Mouse (Mus musculus) lung, adult 2 months (tissue): ENCODE measurements around the gene Smo. TPM values are rescaled to one million over a fixed set of nuclear protein-coding genes. Genes with fewer than 3 reads are reported as not detected.

Source experiments
- DNase-seq: peaks from one replicate; pipeline ENCODE4 v3.0.0; 2022
- H3K4me1 ChIP-seq: fragments of 200-500 bp; 2 replicates; pipeline ENCODE4 v1.6.1; 2011; ENCODE audit warnings: low read length; ENCODE audit not compliant: control insufficient read depth, insufficient read depth
- H3K4me3 ChIP-seq: fragments of 200-500 bp; replicated peaks from 2 replicates; pipeline ENCODE3; 2011; ENCODE audit warnings: low read depth, mild to moderate bottlenecking, control low read depth, low read length; ENCODE audit errors: extremely low read depth
- CTCF ChIP-seq: fragments of 200-500 bp; IDR thresholded peaks from 2 replicates; pipeline ENCODE4 v1.5.1; 2011; ENCODE audit warnings: mild to moderate bottlenecking, low read length, control low read depth; ENCODE audit not compliant: insufficient read depth
- POLR2A ChIP-seq: fragments of 200-500 bp; IDR thresholded peaks from 2 replicates; pipeline ENCODE4 v1.6.1; 2011; ENCODE audit warnings: low read depth, mild to moderate bottlenecking, control low read depth, low read length, borderline replicate concordance; ENCODE audit errors: extremely low read depth
- WGBS: fragments of 180-500 bp; shearing (Covaris S2); methylation state at CpG from one replicate; pipeline ENCODE4 v1.1.7; 2018; 5-methylcytosine and 5-hydroxymethylcytosine counted together
- polyA plus RNA-seq: library from polyadenylated mRNA; depleted of rRNA; stranded (reverse); fragments of >200 nt; gene quantifications from 2 replicates; pipeline ENCODE4 v1.2.3, GENCODE M21; 2012; rRNA removed

Gene Smo
- 36.3 and 41.2 TPM in 2 replicates for polyA plus RNA-seq

DNA sequence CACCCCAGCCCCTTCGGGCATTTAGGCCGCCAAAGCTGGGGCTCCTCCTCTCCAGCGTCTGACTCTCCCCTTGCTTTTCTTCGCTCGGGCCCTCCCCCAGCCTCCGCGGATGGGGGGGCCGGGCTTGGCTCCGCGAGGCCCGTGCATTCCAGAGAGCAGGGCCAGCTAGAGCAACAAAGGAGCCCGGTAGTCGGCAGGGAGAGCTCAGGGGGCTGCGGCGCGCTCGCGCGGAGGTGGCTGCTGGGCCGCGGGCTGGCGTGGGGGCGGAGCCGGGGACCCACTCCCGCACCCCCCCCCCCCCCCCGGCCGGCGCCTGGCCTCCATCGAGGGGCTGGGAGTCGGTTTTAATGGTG, at the start of gene Smo:
TSS of gene Smo (plus strand) at position 168 of the 353 bp plus-strand sequence.
- 0% methylated on average over 19 of the region's 30 CpGs for WGBS
- no peak for DNase-seq
- peaks cover 7% of the 10 kb centered on the region for H3K4me1 ChIP-seq
- H3K4me3 ChIP-seq, result peak within 1 kb of the TSS; percentile 72
- TF ChIP-seq POLR2A (peak; percentile 41; the same call in 1 of the 2 replicates), CTCF (no peak)

DNA sequence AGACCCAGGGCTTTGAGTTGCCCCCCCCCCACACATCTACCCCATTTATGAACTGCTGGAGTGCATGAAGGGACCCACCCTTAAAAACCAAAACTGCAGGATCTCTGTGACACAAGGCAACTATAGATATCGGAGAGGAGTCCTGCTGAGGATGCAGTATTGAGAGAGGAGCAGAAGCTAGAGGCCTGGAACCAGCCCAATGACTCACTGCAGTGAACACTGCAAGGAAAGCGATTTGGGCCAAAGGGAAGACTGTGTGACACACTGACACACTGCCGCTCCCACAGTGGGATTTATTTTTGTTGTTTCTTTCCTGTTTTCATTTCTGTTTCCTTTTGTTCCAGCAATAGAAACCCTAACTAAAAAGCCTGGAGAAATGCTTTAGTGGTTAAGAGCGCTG, 49.4 kb upstream of the Smo start:
- Histone ChIP-seq H3K4me1 (no peaks in the 10 kb centered on the region), H3K4me3 (no peak overlapping the region)
- 69% methylated on average over 4 of the region's 4 CpGs for WGBS
- DNase-seq, result no peak
- TF ChIP-seq POLR2A (no peak), CTCF (no peak)

DNA sequence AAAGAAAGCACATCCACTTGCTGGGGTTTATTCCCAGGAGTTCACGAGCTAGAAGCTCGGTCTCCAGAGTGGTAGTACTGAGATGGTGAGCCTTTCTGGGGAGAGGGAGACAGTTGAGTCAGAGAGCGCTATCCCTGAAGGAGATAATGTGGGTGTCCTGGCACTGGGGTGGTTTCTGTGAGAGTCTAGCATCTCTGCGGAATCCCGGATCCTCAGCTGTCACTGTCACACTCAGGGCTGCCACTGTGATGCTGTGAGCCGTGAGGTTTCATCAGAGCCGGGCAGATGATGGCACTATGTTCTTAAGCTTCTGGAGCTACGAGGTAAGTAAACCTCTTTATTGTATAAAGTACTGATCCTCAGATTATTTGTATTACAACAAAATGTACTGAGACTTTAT, 45.8 kb upstream of the Smo start:
- Histone ChIP-seq H3K4me1 (no peaks in the 10 kb centered on the region), H3K4me3 (no peak overlapping the region)
- TF ChIP-seq CTCF (no peak), POLR2A (no peak)
- DNase-seq, result no peak
- 68% methylated on average over 8 of the region's 8 CpGs for WGBS

DNA sequence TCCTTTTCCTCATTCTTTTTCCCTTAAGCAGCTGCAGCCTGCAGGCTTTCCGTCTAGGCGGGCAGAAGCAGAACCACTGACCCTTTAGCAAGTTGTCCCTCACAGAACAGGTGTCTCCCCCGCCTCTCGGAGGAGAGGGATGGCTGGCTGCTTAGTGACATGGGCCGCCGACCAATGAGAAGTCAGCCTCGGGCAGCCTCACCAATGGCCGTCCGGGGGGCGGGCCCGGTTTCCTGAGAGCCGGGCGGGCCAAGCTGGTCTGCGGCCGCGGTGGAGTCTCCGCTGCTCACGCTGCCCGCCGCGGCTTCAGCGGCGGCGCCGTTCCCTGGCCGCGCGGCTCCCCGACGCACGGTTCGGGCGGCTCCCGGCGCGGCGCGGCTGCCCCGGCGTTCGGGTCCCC, 41.4 kb upstream of the Smo start, which contains the start of gene Tspan33:
TSS of gene Tspan33 (plus strand) at position 270 of the 400 bp plus-strand sequence.
- TF ChIP-seq CTCF, result no peak
- TF ChIP-seq POLR2A, result no peak
- DNase-seq, result peak; percentile 90
- Histone ChIP-seq H3K4me3 (peak within 1 kb of the TSS; percentile 76), H3K4me1 (no peaks in the 10 kb centered on the region)
- under 1% methylated on average over 41 of the region's 41 CpGs for WGBS

DNA sequence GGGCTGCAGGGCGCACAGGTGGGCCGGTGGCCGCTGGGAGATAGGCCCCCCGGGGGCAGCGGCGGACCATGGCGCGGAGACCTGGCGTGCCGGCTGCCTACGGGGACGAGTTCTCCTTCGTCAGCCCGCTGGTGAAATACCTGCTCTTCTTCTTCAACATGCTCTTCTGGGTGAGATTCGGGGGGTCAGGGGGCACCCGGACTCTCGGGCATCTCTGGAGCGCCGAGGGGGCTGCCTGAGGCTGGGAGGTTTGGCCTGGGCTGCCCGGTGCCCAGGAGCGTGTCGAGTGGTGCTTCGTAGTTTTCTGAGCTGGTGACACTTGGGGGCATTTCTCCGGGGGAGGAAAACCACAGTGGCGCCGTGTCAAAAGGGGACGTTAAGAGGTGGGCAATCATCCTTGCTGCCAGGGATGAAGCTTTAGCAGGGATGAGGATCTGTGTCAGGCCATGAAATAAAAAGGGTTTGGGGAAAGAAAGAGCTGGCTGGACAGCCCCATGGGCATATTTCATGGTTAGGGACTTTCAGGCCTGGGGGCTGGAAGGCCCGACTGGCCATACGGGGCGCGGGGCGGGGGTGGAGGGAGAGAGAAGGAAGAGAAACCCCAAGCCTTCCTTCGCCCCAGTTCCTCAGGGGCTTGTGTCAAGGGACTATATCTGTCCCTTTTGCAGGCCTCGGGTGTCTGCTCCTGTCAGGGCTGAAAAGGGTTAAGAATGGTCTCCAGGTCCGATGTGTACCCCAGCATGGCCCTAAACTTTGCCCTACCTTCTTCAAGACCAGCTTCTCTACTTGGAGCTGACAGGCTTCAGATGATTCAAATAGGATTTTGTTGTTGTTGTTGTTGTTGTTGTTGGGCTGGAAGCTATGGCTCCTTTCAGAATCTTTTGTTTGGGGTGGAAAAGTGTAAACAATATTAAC, 40.7 kb upstream of the Smo start:
- Histone ChIP-seq H3K4me1 (no peaks in the 10 kb centered on the region), H3K4me3 (peak overlapping the region; percentile 46)
- no peak for DNase-seq
- no peak for TF ChIP-seq CTCF
- no peak for TF ChIP-seq POLR2A
- WGBS, result 13% methylated on average over 35 of the region's 35 CpGs

DNA sequence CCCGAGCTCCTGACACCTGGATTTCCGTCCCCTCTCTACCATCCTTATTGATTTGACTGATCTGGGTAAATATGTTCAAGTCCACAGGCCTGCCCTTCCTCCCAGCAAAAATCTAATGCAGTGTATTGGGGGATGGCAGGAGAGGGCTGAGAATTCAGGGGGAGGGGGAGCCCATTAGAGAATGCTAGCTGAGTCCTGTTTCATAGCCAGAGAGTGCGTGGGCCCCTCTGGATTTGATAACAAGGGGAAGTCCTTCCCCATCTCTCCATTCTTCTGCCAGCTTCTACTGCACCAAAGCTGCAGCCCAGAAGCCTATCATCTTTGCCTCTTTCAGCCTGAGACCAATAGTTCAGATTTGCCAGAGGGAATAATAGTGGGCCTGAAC, 40.0 kb upstream of the Smo start:
- TF ChIP-seq CTCF (no peak), POLR2A (no peak)
- Histone ChIP-seq H3K4me3 (no peak overlapping the region), H3K4me1 (no peaks in the 10 kb centered on the region)
- 78% methylated on average over 3 of the region's 3 CpGs for WGBS
- DNase-seq, result no peak

DNA sequence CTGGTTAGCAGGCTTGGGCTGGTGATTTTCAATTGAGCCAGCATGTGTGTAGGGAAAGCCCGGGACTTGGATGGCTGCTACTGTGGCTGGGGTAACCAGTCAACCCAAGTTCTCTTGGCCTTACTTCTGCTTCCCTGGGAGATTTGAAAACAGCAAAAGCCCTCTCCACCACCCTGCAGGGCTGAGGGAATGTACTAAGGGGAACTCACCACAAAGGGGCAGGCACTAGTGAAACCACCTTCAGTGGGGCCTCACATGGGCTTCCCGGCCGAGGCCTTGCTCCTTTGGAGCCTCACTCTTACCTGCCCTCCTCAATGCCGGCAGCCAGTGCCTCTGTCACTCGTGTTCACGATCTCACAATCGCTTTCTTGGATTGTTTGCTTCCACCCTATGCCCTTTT, 39.3 kb upstream of the Smo start:
- no peak for DNase-seq
- WGBS, result 56% methylated on average over 7 of the region's 7 CpGs
- TF ChIP-seq POLR2A, result no peak
- TF ChIP-seq CTCF, result no peak
- Histone ChIP-seq H3K4me1 (no peaks in the 10 kb centered on the region), H3K4me3 (no peak overlapping the region)

DNA sequence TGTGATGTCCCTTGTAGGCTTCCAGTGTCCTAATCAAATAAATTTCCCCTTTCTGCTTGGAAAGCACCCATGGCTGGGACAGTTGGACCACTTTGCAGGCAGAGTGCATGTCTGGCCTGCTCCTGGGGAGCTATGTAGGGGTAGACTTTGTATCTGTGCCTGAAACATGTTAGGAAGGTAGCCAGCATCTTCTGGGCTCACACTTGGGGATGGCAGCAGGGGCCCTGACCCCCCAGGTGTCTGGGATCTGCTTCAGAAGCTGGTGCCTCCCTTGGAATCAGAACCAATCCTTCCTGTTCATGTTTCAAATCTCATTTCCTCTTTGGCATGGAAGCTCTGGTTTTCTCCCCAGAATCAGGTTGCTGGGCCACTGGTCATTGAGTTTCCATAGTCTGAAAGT, 38.2 kb upstream of the Smo start:
- Histone ChIP-seq H3K4me1 (no peaks in the 10 kb centered on the region), H3K4me3 (no peak overlapping the region)
- DNase-seq, result no peak
- no peak for TF ChIP-seq POLR2A
- no peak for TF ChIP-seq CTCF

DNA sequence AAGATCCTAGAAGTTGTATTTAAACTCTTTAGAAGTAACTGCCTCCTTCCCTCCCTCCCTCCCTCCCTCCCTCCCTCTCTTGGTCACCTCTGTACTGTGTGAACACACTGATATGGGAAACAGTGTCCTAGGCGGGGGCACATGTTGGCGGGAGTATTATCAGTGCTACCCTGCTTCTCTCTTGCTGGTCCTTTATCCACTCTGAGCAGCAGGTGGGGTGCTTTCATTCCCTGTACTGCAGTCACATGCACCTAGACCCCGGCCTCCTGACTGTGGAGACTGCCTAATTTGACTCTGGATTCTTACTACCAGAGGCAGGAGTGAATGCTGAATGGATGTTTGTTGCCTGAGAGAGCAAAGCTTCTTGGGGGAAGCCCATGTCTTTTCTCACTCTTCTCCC, 37.8 kb upstream of the Smo start:
- H3K4me3 ChIP-seq, result no peak overlapping the region
- WGBS, result 51% methylated on average over 3 of the region's 3 CpGs
- DNase-seq, result no peak
- no peak for TF ChIP-seq CTCF
- H3K4me1 ChIP-seq, result no peaks in the 10 kb centered on the region

DNA sequence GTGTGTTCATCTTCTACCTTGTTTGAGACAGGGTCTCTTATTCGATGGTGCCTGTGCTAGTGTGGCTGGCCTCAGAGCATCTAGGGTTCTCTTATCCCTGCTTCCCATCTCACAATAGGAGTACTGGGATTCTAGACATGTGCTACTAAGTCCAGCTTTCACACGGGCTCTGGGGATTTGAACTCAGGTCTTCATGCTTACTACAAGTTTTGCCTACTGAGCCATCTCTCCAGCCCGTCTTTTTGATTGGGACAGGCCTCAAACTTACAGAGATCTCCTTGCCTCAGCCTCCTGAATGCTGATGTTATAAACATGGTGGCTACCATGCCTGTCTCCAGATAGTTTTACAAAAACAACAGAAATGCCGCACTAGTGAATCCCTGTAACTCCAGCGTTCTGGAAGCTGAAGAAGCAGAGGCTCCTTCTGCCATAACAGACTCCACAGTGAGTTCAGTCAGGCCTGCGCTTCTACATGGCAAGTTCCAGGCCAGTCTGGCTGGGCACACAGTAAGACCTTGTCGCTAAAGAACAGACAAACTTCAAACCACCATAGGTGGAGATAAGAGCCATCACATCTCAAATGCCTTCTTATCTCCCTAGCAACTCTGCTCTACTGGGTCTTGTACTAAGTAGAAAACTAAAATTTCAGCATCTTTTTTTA, 36.1 kb upstream of the Smo start:
- WGBS, result 93% methylated on average over 7 of the region's 7 CpGs
- no peaks in the 10 kb centered on the region for H3K4me1 ChIP-seq
- no peak overlapping the region for H3K4me3 ChIP-seq
- DNase-seq, result no peak
- TF ChIP-seq CTCF (no peak), POLR2A (no peak)
